Mouse (Mus musculus) hematopoietic stem cell, adult 5-6 weeks (primary cell): Measurements from ENCODE around the gene Olfr1463. TPM values are rescaled to one million over a fixed set of nuclear protein-coding genes. Genes with fewer than 3 reads are reported as not detected.

ENCODE experiments used
- ATAC-seq, 2 experiments: fragments of 125-278 bp in 1 of 2; replicated peaks in 1 of 2; 2 replicates each; pipeline ENCODE4 v1.8.0; 2016 to 2017; ENCODE audit warnings: inconsistent platforms in 2 of 2, mild to moderate bottlenecking in 2 of 2, moderate number of reproducible peaks in 2 of 2, low read depth in 1 of 2, moderate TSS enrichment in 1 of 2; ENCODE audit not compliant: low FRiP score in 2 of 2, poor library complexity in 2 of 2, severe bottlenecking in 2 of 2, insufficient read depth in 1 of 2, low TSS enrichment in 1 of 2
- total RNA-seq: library from RNA; stranded (forward); fragments of 172-1452, 232-1000 nt; gene quantifications from 2 replicates; pipeline ENCODE4 v1.2.3, GENCODE M21; 2017

Olfr1463 gene
- not detected in 2 replicates for total RNA-seq

DNA sequence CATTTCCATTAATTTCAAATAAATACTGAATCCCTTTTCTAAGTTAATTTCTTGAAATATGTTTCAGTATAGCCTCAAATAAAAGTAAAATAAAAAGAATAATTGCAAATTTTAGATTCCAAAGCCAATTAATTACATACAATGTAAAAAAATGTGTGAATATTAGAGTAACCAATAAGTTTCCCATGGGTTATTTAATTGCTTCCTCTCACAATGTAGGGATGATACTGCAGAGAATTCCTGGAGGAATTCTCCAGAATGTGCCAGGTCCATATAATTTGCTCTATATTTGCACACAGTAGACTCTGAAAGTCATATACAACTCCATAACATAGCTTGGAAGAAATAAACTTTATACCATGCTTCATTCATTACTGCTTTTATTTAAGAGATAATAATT is at the start of gene Olfr1463:
Olfr1463 (plus strand) TSS at position 301 of the 400 bp plus-strand sequence.
- ATAC-seq = no peak

DNA sequence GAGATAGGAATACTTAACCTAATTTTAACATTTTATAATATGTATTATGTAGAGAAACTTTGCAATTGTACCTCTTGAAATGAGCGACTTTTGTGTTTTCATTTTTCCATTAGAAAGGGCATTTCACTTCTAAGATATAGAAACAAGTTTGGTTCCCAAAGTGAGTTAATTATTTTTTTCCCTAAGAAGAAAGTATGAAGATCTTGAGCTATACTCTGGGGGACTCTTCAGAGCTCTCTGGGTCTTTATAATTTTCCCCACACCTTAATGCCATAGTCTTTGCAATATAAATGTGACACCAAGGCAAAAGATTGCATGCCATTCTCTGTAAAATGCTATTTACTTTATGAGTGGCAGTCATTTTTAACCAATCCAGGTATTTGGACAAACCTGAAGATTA is 45.7 kb upstream of the Olfr1463 start, which contains the start of gene Olfr1462:
Olfr1462 (plus strand) TSS at position 301 of the 400 bp plus-strand sequence.
- ATAC-seq = no peak

DNA sequence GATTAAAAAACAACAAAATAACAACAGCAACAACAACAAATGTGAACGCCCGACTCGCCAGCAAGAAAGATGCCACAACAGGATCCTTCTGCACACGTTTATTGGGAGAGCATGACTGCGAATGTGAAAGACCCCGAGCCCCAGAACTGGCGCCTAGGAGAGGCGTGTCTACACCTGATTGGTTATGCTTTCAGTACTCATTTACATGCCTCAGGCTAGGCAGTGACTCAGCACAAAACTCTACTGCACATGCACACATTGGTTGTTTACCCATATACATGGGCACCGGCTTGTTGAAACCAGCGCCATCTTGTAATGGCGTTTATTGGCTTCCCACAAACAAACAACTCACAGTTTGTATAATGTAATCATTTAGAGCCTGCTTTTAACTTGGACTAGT is 9.5 kb upstream of the Olfr1463 start:
- ATAC-seq = no peak

Other genes starting within 250 kb of the Olfr1463 start
- gene Olfr1451, start 236.3 kb upstream of the Olfr1463 start, total RNA-seq = not detected in 2 replicates
- gene Olfr1453, start 203.0 kb upstream of the Olfr1463 start, total RNA-seq = not detected in 2 replicates
- not detected in 2 replicates for gene Olfr1454, start 170.7 kb upstream of the Olfr1463 start, total RNA-seq
- not detected in 2 replicates for gene Olfr1457, start 133.4 kb upstream of the Olfr1463 start, total RNA-seq
- not detected in 2 replicates for gene Olfr1458, start 124.6 kb upstream of the Olfr1463 start, total RNA-seq
- gene Olfr1459, start 81.8 kb upstream of the Olfr1463 start, total RNA-seq = not detected in 2 replicates
- gene Olfr1461, start 68.3 kb upstream of the Olfr1463 start, total RNA-seq = not detected in 2 replicates
- gene Olfr1462, start 45.6 kb upstream of the Olfr1463 start, total RNA-seq = not detected in 2 replicates
- gene Olfr1465, start 84.2 kb downstream of the Olfr1463 start, total RNA-seq = not detected in 2 replicates
- gene Olfr1466, start 107.5 kb downstream of the Olfr1463 start, total RNA-seq = not detected in 2 replicates
- not detected in 2 replicates for gene Olfr1467, start 130.9 kb downstream of the Olfr1463 start, total RNA-seq
- gene Olfr1469, start 176.5 kb downstream of the Olfr1463 start, total RNA-seq = not detected in 2 replicates
- gene Olfr1471, start 212.1 kb downstream of the Olfr1463 start, total RNA-seq = not detected in 2 replicates
- gene Olfr1472, start 224.8 kb downstream of the Olfr1463 start, total RNA-seq = not detected in 2 replicates
- not detected in 2 replicates for gene Olfr1474, start 238.2 kb downstream of the Olfr1463 start, total RNA-seq
- gene Olfr1475, start 248.9 kb downstream of the Olfr1463 start, total RNA-seq = not detected in 2 replicates